Mouse (Mus musculus): ENCODE data around the gene Map7. TPM values are rescaled to one million over a fixed set of nuclear protein-coding genes. Genes with fewer than 3 reads are reported as not detected.

The Map7 gene
- polyA plus RNA-seq, 1 experiment: 13.6 TPM

GRCm38 (mm10) chr10:20285289-20285975 lies 137.2 kb downstream of the Map7 start:
- DNase-seq: no peak
- TF ChIP-seq CTCF (IDR thresholded peaks at IDR 0.05; ENCODE audit: insufficient read depth, low read length) (no peak), POLR2A (IDR thresholded peaks at IDR 0.05; ENCODE audit: borderline replicate concordance, extremely low read depth, low read depth, low read length) (no peak)
- 18% methylated on average over 10 of the region's 10 CpGs for WGBS
- Histone ChIP-seq H3K4me3 (replicated peaks; ENCODE audit: extremely low read depth, low read depth, low read length) (no peak overlapping the region), H3K4me1 (ENCODE audit: control insufficient read depth, insufficient read depth, low read length) (peaks cover 3% of the 10 kb centered on the region; the same call in 1 of the 2 replicates)

GRCm38 (mm10) chr10:20285994-20286836 lies 137.9 kb downstream of the Map7 start:
- DNase-seq: no peak
- 59% methylated on average over 15 of the region's 15 CpGs for WGBS
- TF ChIP-seq POLR2A (IDR thresholded peaks at IDR 0.05; ENCODE audit: borderline replicate concordance, extremely low read depth, low read depth, low read length) (no peak), CTCF (IDR thresholded peaks at IDR 0.05; ENCODE audit: insufficient read depth, low read length) (no peak)

GRCm38 (mm10) chr10:20287369-20287768 lies 139.1 kb downstream of the Map7 start:
- H3K4me3 ChIP-seq (replicated peaks; ENCODE audit: extremely low read depth, low read depth, low read length): no peak overlapping the region

More at GRCm38 (mm10) chr10:20285994-20286836, 137.9 kb downstream of the Map7 start:
- Histone ChIP-seq H3K4me3 (replicated peaks; ENCODE audit: extremely low read depth, low read depth, low read length) (no peak overlapping the region), H3K4me1 (ENCODE audit: control insufficient read depth, insufficient read depth, low read length) (peaks cover 3% of the 10 kb centered on the region; the same call in 1 of the 2 replicates)

GRCm38 (mm10) chr10:20290467-20290883 lies 142.2 kb downstream of the Map7 start:
- H3K4me1 ChIP-seq (ENCODE audit: control insufficient read depth, insufficient read depth, low read length): peaks cover 3% of the 10 kb centered on the region; the same call in 1 of the 2 replicates
- no peak overlapping the region for H3K4me3 ChIP-seq (replicated peaks; ENCODE audit: extremely low read depth, low read depth, low read length)
- DNase-seq: peak; percentile 73
- 17% methylated on average over 11 of the region's 11 CpGs for WGBS
- no peak for TF ChIP-seq POLR2A (IDR thresholded peaks at IDR 0.05; ENCODE audit: borderline replicate concordance, extremely low read depth, low read depth, low read length)
- TF ChIP-seq CTCF (IDR thresholded peaks at IDR 0.05; ENCODE audit: insufficient read depth, low read length): peak; percentile 91

More at GRCm38 (mm10) chr10:20287369-20287768, 139.1 kb downstream of the Map7 start:
- TF ChIP-seq CTCF (IDR thresholded peaks at IDR 0.05; ENCODE audit: insufficient read depth, low read length) (no peak), POLR2A (IDR thresholded peaks at IDR 0.05; ENCODE audit: borderline replicate concordance, extremely low read depth, low read depth, low read length) (no peak)
- H3K4me1 ChIP-seq (ENCODE audit: control insufficient read depth, insufficient read depth, low read length): peaks cover 3% of the 10 kb centered on the region; the same call in 1 of the 2 replicates
- WGBS: 71% methylated on average over 6 of the region's 6 CpGs
- no peak for DNase-seq

GRCm38 (mm10) chr10:20295961-20296360 lies 147.7 kb downstream of the Map7 start:
- no peak for DNase-seq
- TF ChIP-seq POLR2A (IDR thresholded peaks at IDR 0.05; ENCODE audit: borderline replicate concordance, extremely low read depth, low read depth, low read length): no peak
- 0 out of 2 replicates have a peak, but pooled peaks have one; percentile 10 for TF ChIP-seq CTCF (IDR thresholded peaks at IDR 0.05; ENCODE audit: insufficient read depth, low read length)
- Histone ChIP-seq H3K4me1 (ENCODE audit: control insufficient read depth, insufficient read depth, low read length) (no peaks in the 10 kb centered on the region), H3K4me3 (replicated peaks; ENCODE audit: extremely low read depth, low read depth, low read length) (no peak overlapping the region)
- WGBS: 69% methylated on average over 5 of the region's 5 CpGs

GRCm38 (mm10) chr10:20298152-20298920 lies 150.1 kb downstream of the Map7 start:
- Histone ChIP-seq H3K4me1 (ENCODE audit: control insufficient read depth, insufficient read depth, low read length) (no peaks in the 10 kb centered on the region), H3K4me3 (replicated peaks; ENCODE audit: extremely low read depth, low read depth, low read length) (no peak overlapping the region)
- WGBS: 62% methylated on average over 3 of the region's 3 CpGs
- TF ChIP-seq POLR2A (IDR thresholded peaks at IDR 0.05; ENCODE audit: borderline replicate concordance, extremely low read depth, low read depth, low read length) (no peak), CTCF (IDR thresholded peaks at IDR 0.05; ENCODE audit: insufficient read depth, low read length) (no peak)
- no peak for DNase-seq

- no peaks in the 10 kb centered on the region for H3K4me1 ChIP-seq (ENCODE audit: control insufficient read depth, insufficient read depth, low read length)
- DNase-seq: no peak
- WGBS: 70% methylated on average over 5 of the region's 5 CpGs
- TF ChIP-seq POLR2A (IDR thresholded peaks at IDR 0.05; ENCODE audit: borderline replicate concordance, extremely low read depth, low read depth, low read length): no peak
- TF ChIP-seq CTCF (IDR thresholded peaks at IDR 0.05; ENCODE audit: insufficient read depth, low read length): no peak
- H3K4me3 ChIP-seq (replicated peaks; ENCODE audit: extremely low read depth, low read depth, low read length): no peak overlapping the region
Measured at GRCm38 (mm10) chr10:20299114-20299513, 150.8 kb downstream of the Map7 start.

GRCm38 (mm10) chr10:20310969-20311769 lies 162.9 kb downstream of the Map7 start:
- WGBS: 50% methylated on average over 11 of the region's 11 CpGs
- peaks cover 2% of the 10 kb centered on the region for H3K4me1 ChIP-seq (ENCODE audit: control insufficient read depth, insufficient read depth, low read length)
- H3K4me3 ChIP-seq (replicated peaks; ENCODE audit: extremely low read depth, low read depth, low read length): peak overlapping the region; percentile 80
- DNase-seq: peak; percentile 31
- TF ChIP-seq POLR2A (IDR thresholded peaks at IDR 0.05; ENCODE audit: borderline replicate concordance, extremely low read depth, low read depth, low read length): no peak
- no peak for TF ChIP-seq CTCF (IDR thresholded peaks at IDR 0.05; ENCODE audit: insufficient read depth, low read length)
